Mouse (Mus musculus): Measurements from ENCODE around the gene Olfr575. TPM values are rescaled to one million over a fixed set of nuclear protein-coding genes. Genes with fewer than 3 reads are reported as not detected.

Gene Olfr575
- total and polyA plus RNA-seq, 3 experiments, result 0.11 TPM; not detected in 2

DNA sequence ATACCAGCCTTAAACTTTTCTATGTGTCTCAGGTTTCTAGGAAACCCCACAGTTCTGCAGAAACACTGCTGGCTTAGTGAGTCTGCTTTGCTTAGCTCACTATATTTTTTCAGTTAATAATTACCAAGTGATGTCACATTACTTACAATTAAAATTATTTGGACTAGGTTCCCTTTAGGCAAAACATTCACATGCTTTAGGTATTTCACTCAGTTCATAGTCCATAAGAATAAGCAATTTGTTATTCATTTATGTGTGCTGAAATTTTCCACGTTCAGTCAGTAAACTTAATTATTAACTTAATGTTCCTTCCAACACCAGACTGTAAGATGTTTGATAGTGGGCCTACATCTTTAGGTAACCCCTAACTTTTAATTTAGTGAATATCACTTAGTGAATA is 7.8 kb downstream of the Olfr575 start:
- no peaks in the 10 kb centered on the region for H3K27me3 ChIP-seq (ENCODE audit: insufficient read depth, low read length)
- no peak for ATAC-seq (ENCODE audit: extremely low read depth, insufficient number of reproducible peaks, low FRiP score, poor library complexity, severe bottlenecking)
- H3K36me3 ChIP-seq (replicated peaks), result no peaks in the 10 kb centered on the region
- no peak for TF ChIP-seq GATA2 (IDR thresholded peaks at IDR 0.05; ENCODE audit: borderline replicate concordance, low read depth, low read length)
- TF ChIP-seq POLR2AphosphoS5 (IDR thresholded peaks at IDR 0.05; ENCODE audit: insufficient replicate concordance, low read depth, low read length), result no peak
- no peak for TF ChIP-seq GATA1 (IDR thresholded peaks at IDR 0.05; ENCODE audit: borderline replicate concordance, low read length)
- no peak for TF ChIP-seq CTCF (IDR thresholded peaks at IDR 0.05; ENCODE audit: low read depth, low read length)
- TF ChIP-seq TAL1 (conservative IDR thresholded peaks at IDR 0.05; ENCODE audit: low read depth, low read length), result no peak
- no peak for DNase-seq (ENCODE audit: low spot score)
- no peaks in the 10 kb centered on the region for H3K9me3 ChIP-seq (replicated peaks)
- no peak overlapping the region for H3K4me3 ChIP-seq (ENCODE audit: low read depth, low read length)
- H3K4me1 ChIP-seq (ENCODE audit: insufficient read depth, low read depth, low read length), result no peaks in the 10 kb centered on the region

DNA sequence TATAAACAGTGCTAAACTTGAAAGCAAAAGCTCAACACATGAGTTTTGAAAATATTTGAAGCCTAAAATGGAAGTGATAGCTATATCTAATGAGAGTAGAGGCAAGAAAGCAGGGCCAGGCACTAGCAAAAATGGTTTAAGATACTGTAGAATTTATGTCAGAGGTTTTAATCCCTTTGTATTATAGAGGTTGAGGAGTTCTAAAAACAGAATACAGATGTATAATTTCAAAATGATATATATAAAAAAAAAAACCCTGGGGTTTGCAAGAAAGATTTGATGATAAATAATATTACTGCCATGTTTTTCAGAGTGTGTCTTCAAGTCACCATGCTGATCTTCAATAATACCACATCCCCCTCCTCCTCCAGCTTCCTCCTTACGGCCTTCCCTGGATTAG is 10.4 kb downstream of the Olfr575 start, which contains the start of gene Olfr574:
Gene Olfr574 (plus strand): TSS at position 301 of the 400 bp plus-strand sequence.
- H3K4me3 ChIP-seq (ENCODE audit: low read depth, low read length), result no peak within 1 kb of the TSS
- ATAC-seq (ENCODE audit: extremely low read depth, insufficient number of reproducible peaks, low FRiP score, poor library complexity, severe bottlenecking), result no peak
- TF ChIP-seq GATA1 (IDR thresholded peaks at IDR 0.05; ENCODE audit: borderline replicate concordance, low read length), result no peak
- TF ChIP-seq POLR2AphosphoS5 (IDR thresholded peaks at IDR 0.05; ENCODE audit: insufficient replicate concordance, low read depth, low read length), result no peak
- no peak for TF ChIP-seq CTCF (IDR thresholded peaks at IDR 0.05; ENCODE audit: low read depth, low read length)
- no peak for TF ChIP-seq GATA2 (IDR thresholded peaks at IDR 0.05; ENCODE audit: borderline replicate concordance, low read depth, low read length)
- TF ChIP-seq TAL1 (conservative IDR thresholded peaks at IDR 0.05; ENCODE audit: low read depth, low read length), result no peak

DNA sequence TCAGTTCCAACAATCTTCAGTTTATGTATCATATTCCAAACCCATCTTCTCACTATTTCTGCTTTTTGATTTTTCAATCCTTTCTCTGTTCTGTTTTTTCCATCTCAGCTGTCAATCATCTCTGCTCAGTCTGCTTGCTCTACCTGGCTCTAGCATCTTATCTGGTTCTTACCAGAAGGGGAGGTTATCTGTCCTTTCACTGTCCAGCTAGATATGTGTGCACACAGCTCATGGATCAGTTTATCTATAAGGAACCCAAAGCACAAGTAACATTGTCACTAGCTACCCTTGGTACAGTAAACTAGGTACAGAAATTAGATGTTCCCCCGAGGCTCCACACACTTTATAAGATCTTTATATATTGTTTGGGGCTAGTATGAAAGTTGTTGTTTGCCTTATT is 15.2 kb downstream of the Olfr575 start:
- no peak for TF ChIP-seq GATA2 (IDR thresholded peaks at IDR 0.05; ENCODE audit: borderline replicate concordance, low read depth, low read length)
- no peaks in the 10 kb centered on the region; the same call in 1 of the 2 replicates for H3K4me1 ChIP-seq (ENCODE audit: insufficient read depth, low read depth, low read length)
- ATAC-seq (ENCODE audit: extremely low read depth, insufficient number of reproducible peaks, low FRiP score, poor library complexity, severe bottlenecking) (no peak), DNase-seq (ENCODE audit: low spot score) (no peak)
- H3K9me3 ChIP-seq (replicated peaks), result no peaks in the 10 kb centered on the region
- H3K27me3 ChIP-seq (ENCODE audit: insufficient read depth, low read length), result no peaks in the 10 kb centered on the region
- no peaks in the 10 kb centered on the region for H3K36me3 ChIP-seq (replicated peaks)
- no peak overlapping the region for H3K4me3 ChIP-seq (ENCODE audit: low read depth, low read length)

More for the DNA sequence above, 10.4 kb downstream of the Olfr575 start, which contains the start of gene Olfr574:
- no peak for DNase-seq (ENCODE audit: low spot score)
- Histone ChIP-seq H3K4me1 (ENCODE audit: insufficient read depth, low read depth, low read length) (no peaks in the 10 kb centered on the region; the same call in 1 of the 2 replicates), H3K9me3 (replicated peaks) (no peaks in the 10 kb centered on the region), H3K36me3 (replicated peaks) (no peaks in the 10 kb centered on the region), H3K27me3 (ENCODE audit: insufficient read depth, low read length) (no peaks in the 10 kb centered on the region)

DNA sequence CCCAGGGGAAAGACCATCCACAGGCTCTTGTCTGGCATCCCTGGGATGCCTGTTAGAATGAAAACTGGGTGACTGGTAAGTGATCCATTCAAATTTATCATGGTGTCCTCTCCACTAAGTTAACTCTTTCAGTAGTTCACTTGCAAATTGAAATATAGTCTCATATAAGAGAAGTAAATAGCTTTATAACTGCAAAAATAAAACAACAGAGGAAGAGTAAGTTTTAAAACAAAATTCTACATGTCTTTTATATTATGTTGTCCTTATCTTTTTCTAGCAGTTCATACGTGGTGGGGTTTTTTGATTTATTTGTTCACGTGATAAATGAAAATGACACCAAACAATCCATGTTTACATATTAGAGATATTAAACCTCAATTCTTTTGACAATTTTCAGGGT is 16.1 kb downstream of the Olfr575 start, which contains the start of gene Olfr573-ps1:
Gene Olfr573-ps1 (minus strand): TSS at position 101 of the 400 bp plus-strand sequence.
- no peaks in the 10 kb centered on the region for H3K27me3 ChIP-seq (ENCODE audit: insufficient read depth, low read length)
- H3K36me3 ChIP-seq (replicated peaks), result no peaks in the 10 kb centered on the region
- TF ChIP-seq GATA1 (IDR thresholded peaks at IDR 0.05; ENCODE audit: borderline replicate concordance, low read length), result no peak
- TF ChIP-seq TAL1 (conservative IDR thresholded peaks at IDR 0.05; ENCODE audit: low read depth, low read length), result no peak
- TF ChIP-seq GATA2 (IDR thresholded peaks at IDR 0.05; ENCODE audit: borderline replicate concordance, low read depth, low read length), result no peak
- TF ChIP-seq POLR2AphosphoS5 (IDR thresholded peaks at IDR 0.05; ENCODE audit: insufficient replicate concordance, low read depth, low read length), result no peak
- TF ChIP-seq CTCF (IDR thresholded peaks at IDR 0.05; ENCODE audit: low read depth, low read length), result no peak
- no peak for DNase-seq (ENCODE audit: low spot score)
- no peaks in the 10 kb centered on the region; the same call in 1 of the 2 replicates for H3K4me1 ChIP-seq (ENCODE audit: insufficient read depth, low read depth, low read length)
- no peak within 1 kb of the TSS for H3K4me3 ChIP-seq (ENCODE audit: low read depth, low read length)
- no peak for ATAC-seq (ENCODE audit: extremely low read depth, insufficient number of reproducible peaks, low FRiP score, poor library complexity, severe bottlenecking)
- H3K9me3 ChIP-seq (replicated peaks), result no peaks in the 10 kb centered on the region

DNA sequence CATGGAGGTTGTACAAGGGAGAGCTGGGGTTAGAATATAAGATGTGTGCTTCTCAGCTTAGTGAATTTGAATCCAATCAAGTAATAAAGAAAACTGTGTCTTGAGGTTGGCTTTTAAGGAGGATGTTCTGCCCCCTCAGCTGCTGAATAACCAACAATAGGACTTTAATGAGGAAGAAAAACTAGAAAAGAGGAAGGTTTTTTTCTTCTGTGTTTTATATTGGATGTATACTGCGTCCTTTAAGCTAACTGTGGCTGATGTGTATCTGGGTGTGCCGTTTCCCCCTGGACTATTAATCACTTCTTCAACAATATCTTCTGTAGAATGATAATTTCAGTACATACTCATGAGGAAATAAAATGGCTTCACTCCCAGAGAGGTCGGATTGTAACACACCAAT is 31.5 kb downstream of the Olfr575 start:
- no peaks in the 10 kb centered on the region for H3K36me3 ChIP-seq (replicated peaks)
- no peak for TF ChIP-seq TAL1 (conservative IDR thresholded peaks at IDR 0.05; ENCODE audit: low read depth, low read length)
- TF ChIP-seq CTCF (IDR thresholded peaks at IDR 0.05; ENCODE audit: low read depth, low read length), result no peak
- no peak for TF ChIP-seq POLR2AphosphoS5 (IDR thresholded peaks at IDR 0.05; ENCODE audit: insufficient replicate concordance, low read depth, low read length)
- no peak for TF ChIP-seq GATA1 (IDR thresholded peaks at IDR 0.05; ENCODE audit: borderline replicate concordance, low read length)
- no peak for TF ChIP-seq GATA2 (IDR thresholded peaks at IDR 0.05; ENCODE audit: borderline replicate concordance, low read depth, low read length)
- H3K27me3 ChIP-seq (ENCODE audit: insufficient read depth, low read length), result no peaks in the 10 kb centered on the region
- no peaks in the 10 kb centered on the region for H3K9me3 ChIP-seq (replicated peaks)
- H3K4me1 ChIP-seq (ENCODE audit: insufficient read depth, low read depth, low read length), result no peaks in the 10 kb centered on the region
- DNase-seq (ENCODE audit: low spot score), result no peak
- no peak for ATAC-seq (ENCODE audit: extremely low read depth, insufficient number of reproducible peaks, low FRiP score, poor library complexity, severe bottlenecking)
- H3K4me3 ChIP-seq (ENCODE audit: low read depth, low read length), result no peak overlapping the region

DNA sequence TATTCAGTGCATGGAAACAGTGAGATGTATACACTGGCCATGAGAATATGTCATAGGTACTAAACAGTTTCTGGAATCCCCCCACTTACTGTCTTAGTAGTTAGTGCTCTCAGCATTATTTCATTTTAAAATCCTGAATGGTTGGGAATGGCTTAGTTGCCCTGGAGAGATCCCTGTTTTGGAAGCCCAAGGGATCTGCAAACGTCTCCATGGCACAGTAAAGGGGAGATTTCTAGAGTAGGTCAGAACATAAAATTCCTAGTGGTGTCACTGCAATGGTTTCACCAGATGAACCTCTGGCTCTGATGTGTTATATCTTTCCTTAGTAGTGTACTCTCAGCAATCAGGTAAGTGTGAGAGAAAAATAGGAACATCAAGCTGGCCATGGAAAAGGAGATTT is 34.5 kb downstream of the Olfr575 start, which contains the start of gene Olfr572:
Gene Olfr572 (plus strand): TSS at position 301 of the 400 bp plus-strand sequence.
- no peaks in the 10 kb centered on the region for H3K27me3 ChIP-seq (ENCODE audit: insufficient read depth, low read length)
- TF ChIP-seq GATA2 (IDR thresholded peaks at IDR 0.05; ENCODE audit: borderline replicate concordance, low read depth, low read length) (no peak), POLR2AphosphoS5 (IDR thresholded peaks at IDR 0.05; ENCODE audit: insufficient replicate concordance, low read depth, low read length) (no peak), TAL1 (conservative IDR thresholded peaks at IDR 0.05; ENCODE audit: low read depth, low read length) (no peak), GATA1 (IDR thresholded peaks at IDR 0.05; ENCODE audit: borderline replicate concordance, low read length) (no peak), CTCF (IDR thresholded peaks at IDR 0.05; ENCODE audit: low read depth, low read length) (no peak)
- DNase-seq (ENCODE audit: low spot score) (no peak), ATAC-seq (ENCODE audit: extremely low read depth, insufficient number of reproducible peaks, low FRiP score, poor library complexity, severe bottlenecking) (no peak)
- H3K4me1 ChIP-seq (ENCODE audit: insufficient read depth, low read depth, low read length), result no peaks in the 10 kb centered on the region
- no peak within 1 kb of the TSS for H3K4me3 ChIP-seq (ENCODE audit: low read depth, low read length)
- H3K36me3 ChIP-seq (replicated peaks), result no peaks in the 10 kb centered on the region
- no peaks in the 10 kb centered on the region for H3K9me3 ChIP-seq (replicated peaks)
